Mouse (Mus musculus) neural tube, embryonic 14.5 days (tissue): ENCODE results near the gene Adamts18. TPM values are rescaled to one million over a fixed set of nuclear protein-coding genes. Genes with fewer than 3 reads are reported as not detected.

Source experiments
- polyA plus RNA-seq: library from polyadenylated mRNA; unstranded; fragments of >200 nt; fragmentation: Nextera tagmentation; extraction: Ambion mirVana; gene quantifications from 2 replicates; pipeline ENCODE4 v1.2.1, GENCODE M21; 2014

Gene Adamts18
- polyA plus RNA-seq, 1 experiment from 2014 or later: 3.5 TPM

Other genes with a start within 250 kb of the Adamts18 start
- gene Mon1b, start 213.2 kb downstream of the Adamts18 start, polyA plus RNA-seq: 10.7 and 13.6 TPM in 2 replicates
- gene Syce1l, start 205.5 kb downstream of the Adamts18 start, polyA plus RNA-seq: 0.75 TPM in 1 of 2 replicates, not detected in the other